Mouse (Mus musculus): ENCODE measurements at regions not wholly inside any gene's neighbourhood (a gene's known extent, or its start where the extent isn't known, plus 50 kb on each side); places are given as distances from the start of the nearest gene placed in this dataset.

DNA sequence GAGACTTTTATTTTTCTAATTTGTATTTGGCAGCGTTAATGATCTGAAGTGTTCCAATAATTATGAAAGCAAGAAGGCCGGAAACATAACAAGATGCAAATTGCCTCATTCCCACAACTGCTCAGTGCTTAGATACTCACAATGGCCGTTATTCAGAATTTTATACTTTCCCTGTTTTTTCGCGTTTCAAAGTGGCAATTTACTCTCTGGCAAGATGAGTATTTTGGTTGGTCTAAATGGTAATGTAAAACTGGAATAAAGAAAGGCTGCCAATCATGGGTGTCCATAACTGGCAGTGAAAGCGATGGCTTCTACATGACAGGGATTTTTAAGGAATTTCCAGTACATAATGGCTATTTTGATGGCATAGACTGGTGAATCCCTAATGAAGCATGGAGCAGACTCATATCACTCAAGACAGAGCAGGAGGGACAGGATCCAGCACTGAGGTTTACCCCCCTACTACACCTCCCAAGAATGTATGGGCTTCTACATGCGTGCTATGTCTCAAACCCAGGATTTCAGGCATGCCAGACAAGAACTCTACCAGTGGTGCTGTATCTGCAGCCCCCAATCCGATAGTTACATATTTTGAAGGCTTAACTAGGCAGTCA lies 354.9 kb downstream of the Med10 start:
- WGBS: 93% methylated on average over 8 of the region's 8 CpGs
- Histone ChIP-seq H3K36me3 (ENCODE audit: control insufficient read depth, insufficient read depth, low read length) (no peaks in the 10 kb centered on the region), H3K27ac (ENCODE audit: control insufficient read depth, insufficient read depth, low read length) (no peak overlapping the region), H3K27me3 (ENCODE audit: control insufficient read depth, insufficient read depth, low read length) (no peaks in the 10 kb centered on the region), H3K4me3 (ENCODE audit: control insufficient read depth, insufficient read depth, low read length) (no peak overlapping the region), H3K4me1 (replicated peaks; ENCODE audit: control insufficient read depth, insufficient read depth, low read length) (no peaks in the 10 kb centered on the region)
- DNase-seq: no peak
- TF ChIP-seq POLR2A (IDR thresholded peaks at IDR 0.05; ENCODE audit: control insufficient read depth, extremely low read depth, insufficient read depth, low read length, poor library complexity) (no peak), CTCF (IDR thresholded peaks at IDR 0.05; ENCODE audit: borderline replicate concordance, control insufficient read depth, extremely low read depth, insufficient read depth, low read length, poor library complexity) (no peak)

GRCm38 (mm10) chr13:70159065-70159464 lies 356.9 kb downstream of the Med10 start:
- H3K27me3 ChIP-seq (ENCODE audit: control insufficient read depth, insufficient read depth, low read length): no peaks in the 10 kb centered on the region
- 67% methylated on average over 3 of the region's 3 CpGs for WGBS
- no peaks in the 10 kb centered on the region for H3K36me3 ChIP-seq (ENCODE audit: control insufficient read depth, insufficient read depth, low read length)
- no peak overlapping the region for H3K4me3 ChIP-seq (ENCODE audit: control insufficient read depth, insufficient read depth, low read length)
- no peak for TF ChIP-seq CTCF (IDR thresholded peaks at IDR 0.05; ENCODE audit: borderline replicate concordance, control insufficient read depth, extremely low read depth, insufficient read depth, low read length, poor library complexity)
- no peak for TF ChIP-seq POLR2A (IDR thresholded peaks at IDR 0.05; ENCODE audit: control insufficient read depth, extremely low read depth, insufficient read depth, low read length, poor library complexity)
- H3K4me1 ChIP-seq (replicated peaks; ENCODE audit: control insufficient read depth, insufficient read depth, low read length): no peaks in the 10 kb centered on the region
- no peak for DNase-seq
- no peak overlapping the region for H3K27ac ChIP-seq (ENCODE audit: control insufficient read depth, insufficient read depth, low read length)

GRCm38 (mm10) chr13:70159604-70160003 lies 357.4 kb downstream of the Med10 start:
- no peak for TF ChIP-seq CTCF (IDR thresholded peaks at IDR 0.05; ENCODE audit: borderline replicate concordance, control insufficient read depth, extremely low read depth, insufficient read depth, low read length, poor library complexity)
- TF ChIP-seq POLR2A (IDR thresholded peaks at IDR 0.05; ENCODE audit: control insufficient read depth, extremely low read depth, insufficient read depth, low read length, poor library complexity): no peak
- no peaks in the 10 kb centered on the region for H3K4me1 ChIP-seq (replicated peaks; ENCODE audit: control insufficient read depth, insufficient read depth, low read length)
- no peak overlapping the region for H3K27ac ChIP-seq (ENCODE audit: control insufficient read depth, insufficient read depth, low read length)
- no peaks in the 10 kb centered on the region for H3K36me3 ChIP-seq (ENCODE audit: control insufficient read depth, insufficient read depth, low read length)
- 84% methylated on average over 6 of the region's 6 CpGs for WGBS
- no peak overlapping the region for H3K4me3 ChIP-seq (ENCODE audit: control insufficient read depth, insufficient read depth, low read length)
- no peaks in the 10 kb centered on the region for H3K27me3 ChIP-seq (ENCODE audit: control insufficient read depth, insufficient read depth, low read length)
- no peak for DNase-seq

GRCm38 (mm10) chr13:70162115-70162514 lies 359.9 kb downstream of the Med10 start:
- Histone ChIP-seq H3K4me3 (ENCODE audit: control insufficient read depth, insufficient read depth, low read length) (no peak overlapping the region), H3K27ac (ENCODE audit: control insufficient read depth, insufficient read depth, low read length) (no peak overlapping the region), H3K36me3 (ENCODE audit: control insufficient read depth, insufficient read depth, low read length) (no peaks in the 10 kb centered on the region), H3K4me1 (replicated peaks; ENCODE audit: control insufficient read depth, insufficient read depth, low read length) (no peaks in the 10 kb centered on the region), H3K27me3 (ENCODE audit: control insufficient read depth, insufficient read depth, low read length) (no peaks in the 10 kb centered on the region)
- whole genome bisulfite sequencing: 96% methylated on average over 4 of the region's 4 CpGs
- DNase-seq: no peak
- TF ChIP-seq POLR2A (IDR thresholded peaks at IDR 0.05; ENCODE audit: control insufficient read depth, extremely low read depth, insufficient read depth, low read length, poor library complexity) (no peak), CTCF (IDR thresholded peaks at IDR 0.05; ENCODE audit: borderline replicate concordance, control insufficient read depth, extremely low read depth, insufficient read depth, low read length, poor library complexity) (no peak)

DNA sequence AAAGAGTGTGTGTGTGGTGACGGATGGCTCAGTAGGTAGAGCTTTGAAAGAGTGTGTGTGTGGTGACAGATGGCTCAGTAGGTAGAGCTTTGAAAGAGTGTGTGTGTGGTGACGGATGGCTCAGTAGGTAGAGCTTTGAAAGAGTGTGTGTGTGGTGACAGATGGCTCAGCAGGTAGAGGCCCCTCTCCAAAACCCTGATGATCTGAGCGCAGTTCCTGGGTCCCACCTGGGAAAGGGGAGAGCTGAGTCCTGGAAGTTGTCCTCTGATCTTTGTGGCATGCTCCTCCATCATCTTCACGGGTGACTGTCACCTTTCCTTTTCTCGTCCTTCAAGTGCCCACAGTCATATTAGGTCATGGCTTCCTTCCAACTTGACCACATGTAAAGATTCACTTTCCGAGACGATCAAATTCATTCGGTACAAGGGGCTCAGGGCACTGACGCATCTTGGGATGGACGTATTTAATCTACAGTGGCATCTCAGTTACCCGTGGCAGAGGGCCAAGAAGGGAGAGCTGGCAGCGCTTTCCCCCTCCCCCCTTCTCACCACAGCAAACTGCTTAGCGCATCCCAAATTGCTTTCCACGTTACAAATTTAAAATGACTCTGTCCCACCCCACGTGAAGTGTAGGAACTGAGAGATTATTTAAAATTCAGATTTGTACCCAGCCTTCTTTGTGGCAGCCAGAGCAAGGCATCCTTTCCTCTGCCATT lies 363.5 kb downstream of the Med10 start:
- Histone ChIP-seq H3K4me3 (ENCODE audit: control insufficient read depth, insufficient read depth, low read length) (no peak overlapping the region), H3K4me1 (replicated peaks; ENCODE audit: control insufficient read depth, insufficient read depth, low read length) (no peaks in the 10 kb centered on the region), H3K27me3 (ENCODE audit: control insufficient read depth, insufficient read depth, low read length) (no peaks in the 10 kb centered on the region), H3K27ac (ENCODE audit: control insufficient read depth, insufficient read depth, low read length) (no peak overlapping the region), H3K36me3 (ENCODE audit: control insufficient read depth, insufficient read depth, low read length) (no peaks in the 10 kb centered on the region)
- no peak for DNase-seq
- TF ChIP-seq CTCF (IDR thresholded peaks at IDR 0.05; ENCODE audit: borderline replicate concordance, control insufficient read depth, extremely low read depth, insufficient read depth, low read length, poor library complexity) (no peak), POLR2A (IDR thresholded peaks at IDR 0.05; ENCODE audit: control insufficient read depth, extremely low read depth, insufficient read depth, low read length, poor library complexity) (no peak)
- 84% methylated on average over 15 of the region's 15 CpGs for WGBS

DNA sequence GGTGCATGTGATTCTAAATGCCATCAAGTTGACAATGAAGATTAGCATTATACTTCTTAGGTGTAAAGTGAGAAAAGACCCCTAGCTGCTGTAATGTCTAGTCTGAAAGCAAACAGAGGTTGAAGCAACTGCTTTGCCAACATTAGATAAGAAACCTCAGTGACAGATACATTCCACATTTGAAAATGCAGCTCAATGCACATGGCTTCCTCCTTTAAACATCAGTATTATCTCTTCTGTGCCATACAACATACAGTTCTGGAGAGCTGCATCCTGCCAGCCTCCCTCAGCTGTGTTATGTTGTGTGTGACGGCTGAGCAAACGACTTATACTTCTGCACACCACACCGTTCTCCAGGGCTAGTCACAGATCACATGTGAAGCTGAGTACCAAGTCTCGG lies 365.6 kb downstream of the Med10 start:
- 81% methylated on average over 4 of the region's 4 CpGs for WGBS
- H3K4me3 ChIP-seq (ENCODE audit: control insufficient read depth, insufficient read depth, low read length): no peak overlapping the region
- no peaks in the 10 kb centered on the region for H3K4me1 ChIP-seq (replicated peaks; ENCODE audit: control insufficient read depth, insufficient read depth, low read length)
- no peak overlapping the region for H3K27ac ChIP-seq (ENCODE audit: control insufficient read depth, insufficient read depth, low read length)
- no peak for DNase-seq
- no peaks in the 10 kb centered on the region for H3K27me3 ChIP-seq (ENCODE audit: control insufficient read depth, insufficient read depth, low read length)
- TF ChIP-seq CTCF (IDR thresholded peaks at IDR 0.05; ENCODE audit: borderline replicate concordance, control insufficient read depth, extremely low read depth, insufficient read depth, low read length, poor library complexity): no peak
- TF ChIP-seq POLR2A (IDR thresholded peaks at IDR 0.05; ENCODE audit: control insufficient read depth, extremely low read depth, insufficient read depth, low read length, poor library complexity): no peak
- H3K36me3 ChIP-seq (ENCODE audit: control insufficient read depth, insufficient read depth, low read length): no peaks in the 10 kb centered on the region
